Mouse (Mus musculus): ENCODE results near the gene Wwc1.

Wwc1 gene

GRCm38 (mm10) chr11:35974632-35975450 is 5.5 kb downstream of the Wwc1 start:
- intact Hi-C loops (cut with DNase I): no loop called here

DNA sequence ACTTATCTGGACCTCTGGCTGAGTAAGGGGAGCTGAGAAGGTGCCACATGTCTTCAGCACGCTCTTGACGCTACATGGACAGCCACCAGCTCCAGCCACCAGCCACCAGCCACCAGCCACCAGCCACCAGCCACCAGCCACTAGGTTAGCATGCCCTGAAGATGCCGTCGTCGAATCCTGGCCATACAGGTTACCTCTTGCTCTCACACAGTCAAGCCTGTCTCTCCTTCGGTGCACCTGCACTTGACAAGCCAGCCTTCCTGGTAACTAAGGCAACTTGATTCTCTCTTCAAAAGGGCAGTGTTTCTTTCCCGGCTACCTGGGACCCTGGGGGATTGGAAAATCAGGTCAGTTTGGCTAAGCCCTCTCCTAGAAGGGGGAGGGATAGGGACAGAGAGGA is 7.2 kb downstream of the Wwc1 start:
- intact Hi-C loops (cut with DNase I): no loop called here

DNA sequence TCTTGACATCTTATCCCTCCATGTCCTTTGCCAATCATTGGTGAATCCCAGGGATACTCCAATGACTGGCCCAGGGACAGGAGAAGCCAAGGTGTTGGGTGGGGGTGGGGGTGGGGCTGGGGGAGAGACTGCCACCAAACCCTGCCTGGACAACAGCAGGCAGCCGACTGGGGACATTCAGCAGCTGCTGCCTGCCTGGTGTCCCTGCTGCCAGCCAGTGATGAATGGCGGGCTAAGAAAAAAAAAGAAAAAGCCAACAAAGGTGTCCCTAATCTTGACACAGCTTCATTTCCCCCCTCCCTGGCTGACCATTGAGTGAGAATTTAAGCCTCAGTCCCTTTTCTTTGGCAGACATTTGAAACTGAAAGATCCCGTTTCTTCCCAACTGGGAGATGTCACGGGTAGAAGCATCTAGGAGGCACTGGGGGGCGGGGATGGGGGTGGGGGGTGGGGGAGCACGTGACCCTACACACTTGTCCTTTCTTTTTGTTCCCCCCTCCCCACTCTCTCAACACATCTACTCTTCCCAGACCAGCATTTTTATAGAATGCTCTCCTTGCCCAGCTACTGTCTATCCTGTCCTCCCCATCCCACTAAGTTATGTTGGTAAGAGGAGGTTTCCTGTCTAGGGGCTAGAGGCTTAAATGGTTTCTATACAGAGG is 7.9 kb downstream of the Wwc1 start:
- intact Hi-C loops (cut with DNase I): no loop called here

- intact Hi-C loops (cut with DNase I): no loop called here
Observed at GRCm38 (mm10) chr11:35970806-35971705, 9.3 kb downstream of the Wwc1 start.

DNA sequence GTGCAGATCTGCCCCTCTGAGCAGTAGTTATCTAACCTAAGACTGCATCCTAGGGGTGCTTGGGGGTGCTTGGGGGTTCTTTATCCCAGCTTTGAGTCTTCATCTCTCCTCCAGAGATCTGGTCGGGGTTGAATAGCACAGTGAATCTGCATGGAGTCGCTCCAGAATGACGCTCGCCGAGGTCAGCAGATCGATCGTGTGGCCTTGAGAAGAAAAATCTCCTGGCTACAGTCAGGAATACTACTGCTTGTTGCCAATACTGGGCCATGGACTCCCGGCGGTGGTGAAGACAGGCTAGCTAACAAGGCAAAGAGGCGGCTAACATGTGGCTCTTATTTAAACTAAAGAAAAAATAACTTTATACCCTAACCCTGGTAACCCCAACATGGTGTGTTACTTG is 12.0 kb downstream of the Wwc1 start:
- intact Hi-C loops (cut with DNase I): no loop called here

- intact Hi-C loops (cut with DNase I): no loop called here
Observed at GRCm38 (mm10) chr11:35963981-35964549, 16.3 kb downstream of the Wwc1 start.

- intact Hi-C loops (cut with DNase I): no loop called here
Observed at GRCm38 (mm10) chr11:35963554-35963953, 16.8 kb downstream of the Wwc1 start.

DNA sequence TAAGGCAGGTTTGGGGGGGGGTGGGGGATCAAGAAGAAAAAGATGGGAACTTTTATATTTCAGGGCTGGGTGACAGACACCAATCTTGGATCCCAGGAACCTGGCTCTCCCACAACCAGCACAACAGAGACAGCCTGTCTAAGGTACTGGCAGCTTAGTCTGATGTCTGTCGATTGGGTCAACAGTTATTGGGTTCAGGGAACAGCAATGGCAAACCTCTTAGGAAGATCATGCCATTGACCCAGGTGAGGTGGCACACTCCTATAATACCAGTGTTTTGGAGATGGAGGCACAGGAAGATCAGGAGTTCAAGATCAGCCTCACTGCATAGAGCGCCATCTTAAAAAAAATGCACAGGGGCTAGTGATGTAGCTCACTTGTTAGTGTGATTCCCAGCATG is 17.9 kb downstream of the Wwc1 start:
- intact Hi-C loops (cut with DNase I): no loop called here

DNA sequence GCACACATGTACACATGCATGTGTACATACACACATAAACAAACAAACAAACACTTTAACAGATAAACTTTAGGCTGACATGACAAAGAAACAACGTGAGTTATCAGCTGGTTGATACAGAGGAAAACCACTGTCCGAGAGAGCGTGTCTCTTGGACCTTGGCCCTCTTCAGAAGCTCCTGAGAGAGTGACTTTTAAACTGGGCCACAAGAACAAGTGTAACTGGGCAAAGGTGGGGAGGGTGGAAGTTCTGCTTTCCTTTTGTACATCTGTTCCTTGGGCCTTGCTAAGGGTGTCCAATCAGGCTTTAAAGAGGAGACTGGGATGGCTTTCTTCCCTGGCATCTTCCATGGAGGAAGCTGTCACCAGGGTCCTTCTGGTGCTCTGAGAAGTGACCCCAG is 21.1 kb downstream of the Wwc1 start:
- intact Hi-C loops (cut with DNase I): no loop called here

GRCm38 (mm10) chr11:35955572-35955971 is 24.8 kb downstream of the Wwc1 start:
- intact Hi-C loops (cut with DNase I): no loop called here

- intact Hi-C loops (cut with DNase I): no loop called here
Observed at GRCm38 (mm10) chr11:35953179-35953578, 27.1 kb downstream of the Wwc1 start.

DNA sequence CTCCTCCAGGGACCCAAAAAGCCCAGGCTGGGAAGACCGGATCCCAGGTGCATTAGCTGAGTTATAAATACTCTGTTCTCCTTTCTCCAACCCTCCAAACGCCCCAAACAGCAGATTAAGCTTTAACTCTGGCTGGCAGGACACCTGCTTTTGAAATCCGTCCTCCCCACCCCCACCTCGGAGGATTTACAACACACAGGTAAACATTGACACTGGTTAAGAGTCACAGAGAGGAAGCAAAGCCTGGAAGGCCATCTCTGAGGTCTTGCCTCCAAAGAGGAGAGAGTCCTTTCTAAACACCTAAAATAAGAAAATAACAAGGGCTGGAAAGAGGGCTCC is 28.6 kb downstream of the Wwc1 start:
- intact Hi-C loops (cut with DNase I): no loop called here

DNA sequence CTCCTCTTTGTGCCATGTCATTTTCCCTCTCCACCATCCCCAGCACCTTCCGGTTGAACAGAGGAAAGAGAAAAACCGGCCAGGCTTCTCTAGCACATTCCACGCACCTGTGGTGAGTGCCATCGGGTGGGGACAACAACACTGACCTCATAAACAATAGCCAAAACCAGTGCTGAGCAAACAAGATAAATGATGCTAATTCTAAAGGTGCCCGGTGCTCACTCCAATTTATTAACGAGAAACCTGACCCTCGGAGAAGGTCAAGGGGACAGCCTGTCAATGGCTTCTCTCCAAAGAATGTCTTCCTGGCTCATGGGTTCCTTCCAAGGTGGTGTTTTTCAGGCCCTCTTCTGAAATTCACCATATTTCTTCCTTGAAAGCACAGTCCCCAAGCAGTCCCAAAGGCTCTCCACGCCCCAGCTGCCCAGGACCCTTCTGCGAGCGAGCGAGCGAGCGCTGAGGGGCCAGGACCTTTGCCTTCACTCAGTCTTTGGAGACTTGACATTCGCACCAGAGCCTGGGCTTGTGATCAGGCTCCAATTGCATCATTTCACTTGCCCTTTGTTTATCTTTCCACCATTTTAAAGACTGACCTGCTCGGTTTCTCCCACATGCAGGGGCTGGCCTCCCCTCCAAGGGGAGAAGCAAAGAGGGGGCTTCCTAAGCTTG is 29.1 kb downstream of the Wwc1 start:
- intact Hi-C loops (cut with DNase I): no loop called here

DNA sequence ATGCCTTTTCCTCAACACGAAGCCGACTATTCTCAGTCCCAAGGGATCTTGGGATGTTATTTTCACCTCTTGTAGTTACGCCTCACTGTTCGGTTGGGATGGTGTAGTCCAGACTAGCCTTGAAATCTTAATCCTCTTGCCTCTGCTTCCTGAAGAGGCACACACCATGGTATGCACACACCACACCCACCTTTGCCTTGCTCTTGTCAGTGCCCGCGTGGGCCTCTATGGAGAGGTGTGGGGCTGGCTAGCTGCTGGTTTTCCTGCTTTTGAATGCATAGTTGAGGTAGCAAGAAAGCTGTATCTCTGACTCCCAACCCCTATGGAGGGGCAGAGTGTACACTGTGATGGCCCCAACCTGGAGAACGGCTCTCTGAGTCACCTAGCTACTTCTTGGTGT is 29.9 kb downstream of the Wwc1 start:
- intact Hi-C loops (cut with DNase I): no loop called here

GRCm38 (mm10) chr11:35950011-35950410 is 30.3 kb downstream of the Wwc1 start:
- intact Hi-C loops (cut with DNase I): no loop called here

DNA sequence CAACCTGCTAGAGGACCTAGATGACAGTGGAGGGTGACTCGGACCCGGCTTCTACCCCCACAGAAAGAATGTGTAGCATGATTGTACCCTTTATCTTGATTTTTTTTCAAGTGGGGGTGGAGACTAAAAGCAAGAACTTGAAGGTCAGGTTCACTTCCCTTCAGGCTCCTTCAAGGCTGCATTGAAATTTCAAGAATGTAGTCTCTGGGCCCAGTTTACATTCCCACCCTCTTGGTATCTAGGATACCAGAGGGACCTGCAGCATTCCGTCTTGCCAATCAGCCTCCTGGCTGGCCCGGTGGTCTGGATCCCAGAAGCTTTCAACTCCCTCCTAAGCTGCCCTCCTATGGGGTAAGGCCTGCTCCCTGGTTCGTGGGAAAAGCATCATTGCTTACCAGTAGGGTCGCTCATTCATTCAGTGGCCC is 31.9 kb downstream of the Wwc1 start:
- intact Hi-C loops (cut with DNase I): no loop called here

DNA sequence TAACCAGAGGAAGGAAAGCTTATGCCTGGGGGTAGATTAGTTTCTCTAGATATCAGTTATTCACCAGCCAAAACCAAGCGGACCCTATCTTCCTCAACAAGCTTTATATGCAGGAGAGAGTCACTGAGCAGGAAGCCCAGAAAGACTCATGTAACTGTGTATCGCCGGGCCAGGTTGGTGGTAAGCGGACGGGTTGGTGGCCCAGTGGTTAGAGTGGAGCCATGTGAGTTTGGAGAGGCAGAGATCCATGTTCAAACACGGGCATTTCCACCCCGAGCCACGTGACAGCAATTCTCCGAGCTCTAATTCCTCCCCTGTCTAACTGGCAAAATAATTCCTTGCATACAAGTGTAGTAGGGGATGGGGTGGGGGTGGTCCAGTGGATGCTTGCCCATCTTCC is 32.4 kb downstream of the Wwc1 start:
- intact Hi-C loops (cut with DNase I): no loop called here

GRCm38 (mm10) chr11:35945187-35945586 is 35.1 kb downstream of the Wwc1 start:
- intact Hi-C loops (cut with DNase I): no loop called here

DNA sequence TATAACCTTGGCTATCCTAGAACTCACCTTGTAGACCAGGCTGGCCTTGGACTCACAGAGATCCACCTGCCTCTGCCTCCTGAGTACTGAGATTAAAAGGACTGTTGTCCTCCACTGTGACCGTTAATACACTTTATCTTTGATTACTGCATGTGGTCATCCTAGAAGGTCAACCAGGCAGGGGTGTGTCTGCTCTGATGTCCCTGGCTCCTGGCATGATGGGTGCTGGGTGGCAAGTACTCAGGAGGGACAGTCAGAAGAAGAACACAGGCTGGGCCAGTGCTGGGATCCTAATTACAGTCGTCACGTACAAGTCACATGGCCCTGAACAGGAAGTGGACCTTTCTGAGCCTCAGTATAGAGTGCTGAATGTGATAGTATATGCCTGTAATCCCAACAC is 38.7 kb downstream of the Wwc1 start:
- intact Hi-C loops (cut with DNase I): no loop called here

- intact Hi-C loops (cut with DNase I): no loop called here
Observed at GRCm38 (mm10) chr11:35941064-35941463, 39.3 kb downstream of the Wwc1 start.

DNA sequence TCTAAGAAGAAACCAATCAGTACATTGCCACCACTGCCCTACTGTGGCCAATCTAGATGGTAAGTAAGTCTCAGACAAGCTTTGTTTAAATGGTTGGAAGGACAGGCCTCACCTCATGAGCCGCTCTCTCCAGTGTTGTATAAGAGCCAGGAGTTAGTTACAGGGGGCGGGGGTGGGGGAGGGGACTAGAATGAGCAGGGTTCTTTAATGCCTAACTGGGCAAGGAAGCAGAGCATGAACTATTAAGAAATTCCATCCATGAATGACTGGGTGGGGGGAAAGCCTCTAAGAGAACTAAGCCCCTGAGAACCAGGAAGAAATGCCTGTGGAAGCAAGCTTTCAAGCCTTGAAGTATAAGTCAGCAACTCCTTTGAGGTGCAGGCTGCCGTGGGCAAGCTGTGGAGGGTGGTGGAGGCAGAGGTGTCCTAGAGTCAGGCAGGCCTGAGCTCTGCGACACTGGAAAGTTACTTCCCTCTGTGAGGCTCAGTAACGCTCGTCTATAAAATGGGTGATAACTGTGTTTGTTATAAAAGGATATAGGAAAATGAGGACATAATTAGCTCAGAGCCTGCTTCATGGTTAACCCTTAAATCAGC is 41.4 kb downstream of the Wwc1 start:
- intact Hi-C loops (cut with DNase I): no loop called here
